Mouse (Mus musculus): ENCODE measurements around the gene Gm5129.
A peak's percentile ranks its signal among the peaks of the same experiment; 100 is the strongest.

The Gm5129 gene

GRCm38 (mm10) chr5:29725369-29725768 is 10.4 kb downstream of the Gm5129 start:
- no peak for DNase-seq (ENCODE audit: low read depth)

- no peak for DNase-seq (ENCODE audit: low read depth)
These were observed 14.6 kb downstream of the Gm5129 start for GRCm38 (mm10) chr5:29721159-29721558.

GRCm38 (mm10) chr5:29712906-29713305 is 22.8 kb downstream of the Gm5129 start:
- no peak for DNase-seq (ENCODE audit: low read depth)

- DNase-seq (ENCODE audit: low read depth) = no peak
These were observed 24.1 kb downstream of the Gm5129 start for GRCm38 (mm10) chr5:29711631-29712030.

DNA sequence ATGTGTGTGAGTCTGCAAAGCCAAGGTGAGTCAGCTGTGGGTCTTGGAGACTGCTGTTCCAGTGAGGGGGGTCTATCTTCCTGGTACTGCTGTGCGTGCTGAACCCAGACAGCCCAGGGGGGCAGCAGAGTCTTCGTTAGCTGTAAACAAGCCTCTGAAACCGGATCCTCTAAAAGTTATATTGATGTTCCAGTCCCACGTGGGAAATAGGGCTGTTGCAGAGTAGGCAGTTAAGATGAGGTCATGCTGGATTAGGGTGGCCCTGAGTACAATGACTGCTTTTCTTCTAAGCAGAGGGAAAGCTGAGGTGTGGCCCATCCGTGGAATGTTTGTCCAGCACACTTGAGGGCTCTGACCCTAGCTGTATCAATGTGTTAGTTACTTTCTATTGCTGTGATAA is 27.5 kb downstream of the Gm5129 start:
- no peak for DNase-seq (ENCODE audit: low read depth)

DNA sequence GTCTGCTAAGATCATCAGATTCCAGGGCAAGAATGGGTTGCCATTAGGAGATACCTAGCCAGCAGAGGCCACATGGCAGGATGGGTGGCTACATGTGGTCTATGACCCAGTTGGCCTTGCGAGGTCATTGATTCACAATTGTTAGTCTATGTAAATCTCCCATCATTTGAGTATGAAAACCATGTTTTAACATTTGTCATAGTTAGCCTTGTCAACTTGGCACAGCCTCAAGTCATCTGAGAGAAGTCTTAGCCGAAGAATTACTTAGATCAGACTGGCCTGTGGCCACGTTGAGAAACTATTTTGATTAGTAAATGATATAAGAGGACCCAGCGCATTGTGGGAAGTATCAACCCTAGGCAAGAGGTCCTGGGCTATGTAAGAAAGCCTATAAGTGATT is 28.5 kb downstream of the Gm5129 start:
- DNase-seq (ENCODE audit: low read depth) = no peak

GRCm38 (mm10) chr5:29699520-29700202 is 36.1 kb downstream of the Gm5129 start:
- no peak for DNase-seq (ENCODE audit: low read depth)

GRCm38 (mm10) chr5:29698493-29698892 is 37.2 kb downstream of the Gm5129 start:
- no peak for DNase-seq (ENCODE audit: low read depth)

- no peak for DNase-seq (ENCODE audit: low read depth)
These were observed 47.4 kb downstream of the Gm5129 start for GRCm38 (mm10) chr5:29688352-29688751.

DNA sequence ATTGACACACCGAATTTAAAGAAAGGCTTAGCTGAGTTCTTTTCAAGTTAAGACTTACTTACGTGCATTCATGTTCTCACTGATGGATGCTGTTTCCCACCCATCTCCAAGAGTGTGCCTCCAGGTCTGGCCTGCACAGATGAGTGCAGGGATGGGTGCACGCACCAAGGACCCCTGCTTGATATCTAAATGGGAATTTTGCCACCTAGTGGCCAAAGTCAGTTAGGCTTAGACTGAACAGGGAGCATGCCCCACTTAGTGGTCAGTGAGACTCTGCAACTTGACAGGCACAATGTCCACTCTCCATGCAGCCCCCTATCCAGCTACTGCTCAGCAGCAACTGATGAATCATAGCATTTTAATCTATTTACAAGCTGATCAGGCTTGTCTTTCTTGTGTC is 48.1 kb downstream of the Gm5129 start:
- peak; percentile 24 for DNase-seq (ENCODE audit: low read depth)

Data from c-Kit-positive CD71-negative TER-119-negative erythroid progenitor cells, embryonic 14.5 days (primary cell).